Mouse (Mus musculus) embryonic stem cell, embryonic (primary cell): ENCODE results near the gene Mkrn2.

Experiments
- CTCF ChIA-PET, 4 experiments: fragments of 300-600 bp in 2 of 4; fragments of 350-600 bp in 2 of 4; sonication (Branson Sonifier 250); formaldehyde crosslinking; loops; one replicate each; lab custom pipeline; 2022; ENCODE audit warnings: inconsistent platforms in 2 of 4; lab: Charles Lee
- POLR2A ChIA-PET, 4 experiments: fragments of 300-600 bp in 2 of 4; fragments of 350-600 bp in 2 of 4; sonication (Branson Sonifier 250); formaldehyde crosslinking; loops; one replicate each; lab custom pipeline; 2022; ENCODE audit warnings: antibody characterized with exemption in 4 of 4, inconsistent platforms in 1 of 4; lab: Charles Lee

The Mkrn2 gene

GRCm38 (mm10) chr6:115601715-115602523 lies at the start of gene Mkrn2:
TSS of gene Mkrn2 (plus strand) at chr6:115601902.
- ChIA-PET POLR2A (interaction anchor here in 3 of 4 experiments (0.5 to 2.2 kb wide), 33 partner anchors 9 to 1862 kb away, joined by 3 to 18 read pairs (median 3); partner anchors contain the start of genes Raf1 (in 2 of the 3), Rpl32 (in 1 of the 3), Sec13 (in 1 of the 3) and Tsen2 (in 1 of the 3)), CTCF (interaction anchor here in 1 of 4 experiments (0.6 to 0.9 kb wide), 2 partner anchors 237 to 245 kb away, joined by 3 read pairs; no protein-coding TSS in a partner anchor)

- CTCF ChIA-PET = interaction anchor here in 2 of 4 experiments (0.6 kb wide), 2 partner anchors 17 to 52 kb away, joined by 3 read pairs; no protein-coding TSS in a partner anchor
Measured at GRCm38 (mm10) chr6:115555485-115555884, 46.2 kb upstream of the Mkrn2 start.

GRCm38 (mm10) chr6:115558176-115558575 lies 43.5 kb upstream of the Mkrn2 start:
- CTCF ChIA-PET = interaction anchor here in 1 of 4 experiments (0.6 to 1.2 kb wide), 2 partner anchors 52 to 242 kb away, joined by 3 to 4 read pairs; no protein-coding TSS in a partner anchor
- POLR2A ChIA-PET = interaction anchor here in 2 of 4 experiments (0.6 to 1.7 kb wide), 3 partner anchors 11 to 251 kb away, joined by 4 to 10 read pairs (median 6); partner anchors contain the start of gene Rpl32 (in 1 of the 2)

More at GRCm38 (mm10) chr6:115555485-115555884, 46.2 kb upstream of the Mkrn2 start:
- POLR2A ChIA-PET = interaction anchor here in 3 of 4 experiments (0.7 to 1.2 kb wide), 4 partner anchors 10 to 27 kb away, joined by 3 to 4 read pairs (median 3); no protein-coding TSS in a partner anchor

GRCm38 (mm10) chr6:115559651-115560632 lies 41.8 kb upstream of the Mkrn2 start:
- CTCF ChIA-PET = interaction anchor here in 2 of 4 experiments (0.6 to 1.2 kb wide), 2 partner anchors 50 to 766 kb away, joined by 3 to 9 read pairs; no protein-coding TSS in a partner anchor
- POLR2A ChIA-PET = interaction anchor here in 1 of 4 experiments (1.0 kb wide), 1 partner anchor 13 kb away, joined by 3 read pairs; no protein-coding TSS in a partner anchor

GRCm38 (mm10) chr6:115565479-115566045 lies 36.1 kb upstream of the Mkrn2 start:
- ChIA-PET CTCF (no interaction called here), POLR2A (interaction anchor here in 3 of 4 experiments (0.5 to 1.3 kb wide), 5 partner anchors 10 to 463 kb away, joined by 3 to 4 read pairs (median 4); partner anchors contain the start of gene Tsen2 (in 1 of the 3))

- ChIA-PET CTCF (no interaction called here), POLR2A (interaction anchor here in 2 of 4 experiments (0.7 to 1.9 kb wide), 3 partner anchors 9 to 229 kb away, joined by 3 to 4 read pairs (median 3); no protein-coding TSS in a partner anchor)
Measured at GRCm38 (mm10) chr6:115574171-115574570, 27.5 kb upstream of the Mkrn2 start.

- ChIA-PET CTCF (no interaction called here), POLR2A (interaction anchor here in 1 of 4 experiments (0.6 to 1.2 kb wide), 2 partner anchors 11 to 251 kb away, joined by 3 read pairs; no protein-coding TSS in a partner anchor)
Measured at GRCm38 (mm10) chr6:115577407-115577806, 24.3 kb upstream of the Mkrn2 start.

GRCm38 (mm10) chr6:115577941-115578340 lies 23.8 kb upstream of the Mkrn2 start:
- POLR2A ChIA-PET = interaction anchor here in 1 of 4 experiments (0.6 to 1.2 kb wide), 2 partner anchors 11 to 251 kb away, joined by 3 read pairs; no protein-coding TSS in a partner anchor

GRCm38 (mm10) chr6:115580810-115581209 lies 20.9 kb upstream of the Mkrn2 start:
- CTCF ChIA-PET = no interaction called here

More at GRCm38 (mm10) chr6:115577941-115578340, 23.8 kb upstream of the Mkrn2 start:
- CTCF ChIA-PET = no interaction called here

GRCm38 (mm10) chr6:115582328-115583115 lies 19.2 kb upstream of the Mkrn2 start:
- ChIA-PET CTCF (interaction anchor here in 3 of 4 experiments (0.6 to 1.6 kb wide), 5 partner anchors 10 to 829 kb away, joined by 3 to 5 read pairs (median 4); partner anchors contain the start of gene Mkrn2os (in 1 of the 3)), POLR2A (interaction anchor here (0.6 to 4.3 kb wide), 25 partner anchors 8 to 268 kb away, joined by 3 to 12 read pairs (median 4); partner anchors contain the start of genes Mkrn2os (in 2 of the 4), Raf1 (in 2 of the 4) and Efcab12 (in 1 of the 4))

More at GRCm38 (mm10) chr6:115580810-115581209, 20.9 kb upstream of the Mkrn2 start:
- POLR2A ChIA-PET = interaction anchor here in 2 of 4 experiments (0.9 to 4.3 kb wide), 4 partner anchors 9 to 228 kb away, joined by 3 to 12 read pairs (median 4); partner anchors contain the start of genes Mkrn2os (in 1 of the 2) and Rpl32 (in 1 of the 2)

GRCm38 (mm10) chr6:115583430-115584125 lies 18.1 kb upstream of the Mkrn2 start:
- ChIA-PET POLR2A (interaction anchor here in 3 of 4 experiments (0.8 to 4.3 kb wide), 19 partner anchors 8 to 254 kb away, joined by 3 to 12 read pairs (median 4); partner anchors contain the start of genes Mkrn2os (in 2 of the 3), Efcab12 (in 1 of the 3) and Raf1 (in 1 of the 3)), CTCF (interaction anchor here in 2 of 4 experiments (1.1 to 1.6 kb wide), 3 partner anchors 9 to 768 kb away, joined by 3 to 5 read pairs (median 3); partner anchors contain the start of gene Mkrn2os (in 1 of the 2))

- ChIA-PET CTCF (interaction anchor here in 1 of 4 experiments (1.1 kb wide), 1 partner anchor 23 kb away, joined by 3 read pairs; no protein-coding TSS in a partner anchor), POLR2A (interaction anchor here in 1 of 4 experiments (1.1 to 4.3 kb wide), 3 partner anchors 8 to 13 kb away, joined by 3 to 12 read pairs (median 11); partner anchors contain the start of gene Mkrn2os)
Measured at GRCm38 (mm10) chr6:115584176-115584575, 17.5 kb upstream of the Mkrn2 start.

GRCm38 (mm10) chr6:115586321-115586720 lies 15.4 kb upstream of the Mkrn2 start:
- ChIA-PET CTCF (no interaction called here), POLR2A (no interaction called here)

- CTCF ChIA-PET = interaction anchor here in 3 of 4 experiments (0.5 to 1.7 kb wide), 4 partner anchors 9 to 340 kb away, joined by 3 to 5 read pairs (median 4); no protein-coding TSS in a partner anchor
Measured at GRCm38 (mm10) chr6:115591692-115592359, 9.9 kb upstream of the Mkrn2 start.

More at GRCm38 (mm10) chr6:115591692-115592359, 9.9 kb upstream of the Mkrn2 start:
- POLR2A ChIA-PET = interaction anchor here in 2 of 4 experiments (0.6 to 2.7 kb wide), 4 partner anchors 9 to 122 kb away, joined by 3 to 11 read pairs (median 4); no protein-coding TSS in a partner anchor
